Mouse (Mus musculus) testis, adult 2 months (tissue): Measurements from ENCODE around the gene Fam71f2.

Experiments used
- CTCF ChIP-seq: fragments of 200-500 bp; IDR thresholded peaks from 2 replicates; pipeline ENCODE4 v1.5.1; 2012; ENCODE audit warnings: low read depth, mild to moderate bottlenecking, inconsistent platforms, low read length, moderate library complexity; ENCODE audit not compliant: control insufficient read depth, insufficient read depth, insufficient replicate concordance
- POLR2A ChIP-seq: fragments of 200-500 bp; IDR thresholded peaks from 2 replicates; pipeline ENCODE4 v1.6.1; 2012; ENCODE audit warnings: low read depth, mild to moderate bottlenecking, inconsistent platforms, low read length, moderate library complexity; ENCODE audit not compliant: control insufficient read depth

DNA sequence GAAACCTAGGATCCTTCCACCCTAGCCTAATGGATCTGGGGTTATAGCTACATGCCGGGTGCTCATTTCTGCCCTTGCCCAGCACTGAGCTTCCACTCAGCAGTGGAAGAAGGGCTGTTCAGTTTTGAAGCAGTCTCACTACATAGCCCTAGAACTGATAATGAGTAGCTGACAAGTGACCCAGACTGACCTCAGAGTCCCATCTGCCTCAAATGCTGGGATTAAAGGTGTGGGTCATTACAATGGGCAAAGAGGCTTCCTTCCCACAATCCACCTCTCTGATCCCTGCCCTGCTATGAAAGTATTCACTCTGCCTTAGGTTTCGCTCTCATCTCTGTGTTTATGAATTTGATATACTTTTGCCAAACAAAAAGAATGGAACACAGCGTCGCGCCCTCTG lies 2.6 kb upstream of the Fam71f2 start:
- TF ChIP-seq CTCF (no peak), POLR2A (no peak)
